Mouse (Mus musculus) cerebellum, adult 18-20 months (tissue): Measurements from ENCODE around the gene Olfr1471.
"Not testable (repeated sequence)": the region's sequence is repeated elsewhere in the genome, so short reads cannot be mapped to it uniquely, and the experiment has no call there.

ENCODE experiments used
- DNase-seq, 2 experiments: peaks; one replicate each; pipeline ENCODE4 v3.0.0; 2021

Gene Olfr1471

GRCm38 (mm10) chr19:13443109-13443508, at the start of gene Olfr1471:
Gene Olfr1471, plus strand, starts transcription at chr19:13443409.
- not testable (repeated sequence) for DNase-seq

GRCm38 (mm10) chr19:13407549-13407948, 35.7 kb upstream of the Olfr1471 start, which contains the start of gene Olfr1469:
Gene Olfr1469, plus strand, starts transcription at chr19:13407849.
- no peak for DNase-seq

- no peak for DNase-seq
Observed at GRCm38 (mm10) chr19:13455986-13456385, 12.8 kb downstream of the Olfr1471 start, which contains the start of gene Olfr1472. Gene Olfr1472, minus strand, starts transcription at chr19:13456086.

GRCm38 (mm10) chr19:13469265-13469664, 26.1 kb downstream of the Olfr1471 start, which contains the start of gene Olfr1474:
Gene Olfr1474, plus strand, starts transcription at chr19:13469565.
- not testable (repeated sequence) for DNase-seq

- DNase-seq, result no peak
Observed at GRCm38 (mm10) chr19:13480096-13480495, 36.9 kb downstream of the Olfr1471 start, which contains the start of gene Olfr1475. Gene Olfr1475, minus strand, starts transcription at chr19:13480196.

GRCm38 (mm10) chr19:13500246-13500645, 57.0 kb downstream of the Olfr1471 start, which contains the start of gene Olfr1477:
Gene Olfr1477, plus strand, starts transcription at chr19:13500546.
- no peak for DNase-seq
